Mouse (Mus musculus) hindbrain, embryonic 11.5 days (tissue): ENCODE results near the gene Atp1a3. TPM values are rescaled to one million over a fixed set of nuclear protein-coding genes. Genes with fewer than 3 reads are reported as not detected.
"Not testable (repeated sequence)": the region's sequence is repeated elsewhere in the genome, so short reads cannot be mapped to it uniquely, and the experiment has no call there.

ENCODE experiments used
- ATAC-seq: fragments of 200-750 bp; cut with Nextera tagmentation; 2 replicates; pipeline ENCODE4 v1.8.0; 2017; ENCODE audit warnings: mild to moderate bottlenecking, moderate TSS enrichment, moderate library complexity; ENCODE audit not compliant: low FRiP score
- DNase-seq: peaks from one replicate; pipeline ENCODE4 v3.0.0-alpha.2; 2015; ENCODE audit warnings: low spot score
- H3K27ac ChIP-seq: fragments of 300-500 bp; sonication (generic); 2 replicates; pipeline ENCODE4 v1.5.1; 2014; ENCODE audit warnings: mild to moderate bottlenecking, low read depth, low read length
- H3K27me3 ChIP-seq: fragments of 300-500 bp; sonication (generic); 2 replicates; pipeline ENCODE4 v1.6.1; 2014; ENCODE audit warnings: mild to moderate bottlenecking, low read length, moderate library complexity, mixed read lengths; ENCODE audit not compliant: control insufficient read depth, insufficient read depth
- H3K36me3 ChIP-seq: fragments of 300-500 bp; sonication (generic); 2 replicates; pipeline ENCODE4 v1.6.1; 2014; ENCODE audit warnings: mild to moderate bottlenecking, low read length, moderate library complexity, mixed read lengths; ENCODE audit not compliant: control insufficient read depth, insufficient read depth
- H3K4me1 ChIP-seq: fragments of 300-500 bp; sonication (generic); replicated peaks from 2 replicates; pipeline ENCODE4 v1.6.1; 2014; ENCODE audit warnings: low read length, mixed read lengths; ENCODE audit not compliant: control insufficient read depth, insufficient read depth
- H3K4me2 ChIP-seq: fragments of 300-500 bp; sonication (generic); replicated peaks from 2 replicates; pipeline ENCODE4 v1.6.1; 2014; ENCODE audit warnings: mild to moderate bottlenecking, low read depth, low read length
- H3K4me3 ChIP-seq: fragments of 300-500 bp; sonication (generic); 2 replicates; pipeline ENCODE4 v1.5.1; 2014; ENCODE audit warnings: low read depth, low read length
- H3K9ac ChIP-seq: fragments of 300-500 bp; sonication (generic); 2 replicates; pipeline ENCODE4 v1.6.1; 2014; ENCODE audit warnings: low read depth, low read length
- H3K9me3 ChIP-seq: fragments of 300-500 bp; sonication (generic); 2 replicates; pipeline ENCODE4 v1.6.1; 2016; ENCODE audit warnings: low read length; ENCODE audit not compliant: control insufficient read depth
- WGBS: fragments of 180-500 bp; shearing (Covaris S2); extraction: QIAGEN DNeasy Blood & Tissue Kit; methylation state at CpG from one replicate; pipeline ENCODE4 v1.1.7; 2014; 5-methylcytosine and 5-hydroxymethylcytosine counted together
- polyA plus RNA-seq: library from polyadenylated mRNA; unstranded; fragments of >200 nt; fragmentation: Nextera tagmentation; extraction: Ambion mirVana; gene quantifications from 2 replicates; pipeline ENCODE4 v1.2.1, GENCODE M21; 2014

The Atp1a3 gene
- 40.1 and 48.8 TPM in 2 replicates for polyA plus RNA-seq

- H3K4me1 ChIP-seq, result peaks cover 14% of the 10 kb centered on the region; the same call in 1 of the 2 replicates
- H3K9me3 ChIP-seq, result no peaks in the 10 kb centered on the region
- H3K4me3 ChIP-seq, result peak within 1 kb of the TSS; percentile 67
- H3K4me2 ChIP-seq, result peak within 1 kb of the TSS; percentile 90
- H3K27ac ChIP-seq, result peak within 1 kb of the TSS; percentile 67
- H3K36me3 ChIP-seq, result no peaks in the 10 kb centered on the region
- 2% methylated on average over 38 of the region's 54 CpGs for WGBS
- peak within 1 kb of the TSS; percentile 65 for H3K9ac ChIP-seq
- ATAC-seq, result peak; percentile 77
- H3K27me3 ChIP-seq, result peaks cover 31% of the 10 kb centered on the region
- DNase-seq, result peak; percentile 72
Measured at GRCm38 (mm10) chr7:25005421-25006065, at the start of gene Atp1a3. TSS of gene Atp1a3 (minus strand) at chr7:25005958.

- Histone ChIP-seq H3K27ac (no peak overlapping the region), H3K4me2 (no peak overlapping the region), H3K9ac (no peak overlapping the region), H3K36me3 (peaks cover 20% of the 10 kb centered on the region), H3K4me3 (no peak overlapping the region), H3K9me3 (no peaks in the 10 kb centered on the region), H3K4me1 (no peaks in the 10 kb centered on the region), H3K27me3 (no peaks in the 10 kb centered on the region)
- ATAC-seq (no peak), DNase-seq (no peak)
- 84% methylated on average over 3 of the region's 3 CpGs for WGBS
Measured at GRCm38 (mm10) chr7:25052587-25052986, 46.8 kb upstream of the Atp1a3 start.

GRCm38 (mm10) chr7:25049295-25049930 is 43.7 kb upstream of the Atp1a3 start:
- Histone ChIP-seq H3K4me2 (no peak overlapping the region), H3K27me3 (no peaks in the 10 kb centered on the region), H3K27ac (no peak overlapping the region), H3K4me3 (no peak overlapping the region), H3K4me1 (no peaks in the 10 kb centered on the region), H3K9ac (no peak overlapping the region), H3K9me3 (no peaks in the 10 kb centered on the region), H3K36me3 (0 out of 2 replicates have a peak, but pooled peaks cover under 1% of the 10 kb centered on the region)
- DNase-seq (no peak), ATAC-seq (no peak)
- 85% methylated on average over 16 of the region's 16 CpGs for WGBS

GRCm38 (mm10) chr7:25047363-25047762 is 41.6 kb upstream of the Atp1a3 start:
- 95% methylated on average over 8 of the region's 8 CpGs for WGBS

GRCm38 (mm10) chr7:25044599-25044998 is 38.8 kb upstream of the Atp1a3 start:
- not testable (repeated sequence) for H3K4me2 ChIP-seq, H3K27ac ChIP-seq, H3K4me1 ChIP-seq, ATAC-seq, H3K36me3 ChIP-seq, H3K4me3 ChIP-seq, H3K9me3 ChIP-seq, DNase-seq, H3K27me3 ChIP-seq, H3K9ac ChIP-seq
- WGBS, result 90% methylated on average over 7 of the region's 7 CpGs

More at GRCm38 (mm10) chr7:25047363-25047762, 41.6 kb upstream of the Atp1a3 start:
- H3K9ac ChIP-seq, result no peak overlapping the region
- no peak overlapping the region for H3K27ac ChIP-seq
- no peak overlapping the region for H3K4me3 ChIP-seq
- ATAC-seq (no peak), DNase-seq (no peak)
- H3K36me3 ChIP-seq, result no peaks in the 10 kb centered on the region
- H3K9me3 ChIP-seq, result no peaks in the 10 kb centered on the region
- no peaks in the 10 kb centered on the region for H3K27me3 ChIP-seq
- H3K4me1 ChIP-seq, result no peaks in the 10 kb centered on the region
- H3K4me2 ChIP-seq, result no peak overlapping the region

- no peak for DNase-seq
- peaks cover 3% of the 10 kb centered on the region; the same call in 1 of the 2 replicates for H3K36me3 ChIP-seq
- no peak overlapping the region for H3K27ac ChIP-seq
- H3K9me3 ChIP-seq, result no peaks in the 10 kb centered on the region
- no peak overlapping the region for H3K4me3 ChIP-seq
- ATAC-seq, result no peak
- 92% methylated on average over 12 of the region's 12 CpGs for WGBS
- no peaks in the 10 kb centered on the region for H3K4me1 ChIP-seq
- no peak overlapping the region for H3K9ac ChIP-seq
- H3K4me2 ChIP-seq, result no peak overlapping the region
- no peaks in the 10 kb centered on the region for H3K27me3 ChIP-seq
Measured at GRCm38 (mm10) chr7:25041921-25042320, 36.2 kb upstream of the Atp1a3 start.

- no peak overlapping the region for H3K27ac ChIP-seq
- no peaks in the 10 kb centered on the region for H3K9me3 ChIP-seq
- H3K27me3 ChIP-seq, result no peaks in the 10 kb centered on the region
- ATAC-seq, result no peak
- DNase-seq, result peak; percentile 88
- H3K4me2 ChIP-seq, result no peak overlapping the region
- H3K4me1 ChIP-seq, result no peaks in the 10 kb centered on the region
- H3K9ac ChIP-seq, result no peak overlapping the region
- 57% methylated on average over 7 of the region's 7 CpGs for WGBS
- peaks cover 13% of the 10 kb centered on the region; the same call in 1 of the 2 replicates for H3K36me3 ChIP-seq
- H3K4me3 ChIP-seq, result no peak overlapping the region
Measured at GRCm38 (mm10) chr7:25035916-25036315, 30.2 kb upstream of the Atp1a3 start.

GRCm38 (mm10) chr7:25034796-25035195 is 29.0 kb upstream of the Atp1a3 start:
- H3K4me1 ChIP-seq, result no peaks in the 10 kb centered on the region
- H3K36me3 ChIP-seq, result peaks cover 13% of the 10 kb centered on the region; the same call in 1 of the 2 replicates
- no peak for ATAC-seq
- no peak for DNase-seq
- H3K27ac ChIP-seq, result no peak overlapping the region
- no peak overlapping the region for H3K4me2 ChIP-seq
- WGBS, result 93% methylated on average over 4 of the region's 4 CpGs
- no peaks in the 10 kb centered on the region for H3K9me3 ChIP-seq
- no peak overlapping the region for H3K4me3 ChIP-seq
- no peak overlapping the region for H3K9ac ChIP-seq
- no peaks in the 10 kb centered on the region for H3K27me3 ChIP-seq

- Histone ChIP-seq H3K4me2 (no peak overlapping the region), H3K9me3 (no peaks in the 10 kb centered on the region), H3K4me1 (no peaks in the 10 kb centered on the region), H3K9ac (no peak overlapping the region), H3K4me3 (no peak overlapping the region), H3K36me3 (peaks cover 7% of the 10 kb centered on the region; the same call in 1 of the 2 replicates), H3K27me3 (no peaks in the 10 kb centered on the region), H3K27ac (no peak overlapping the region)
- DNase-seq (no peak), ATAC-seq (no peak)
- WGBS, result 69% methylated on average over 3 of the region's 3 CpGs
Measured at GRCm38 (mm10) chr7:25031528-25031927, 25.8 kb upstream of the Atp1a3 start.
